Mouse (Mus musculus) heart, postnatal 4 days (tissue): Measurements from ENCODE around the gene Atraid. TPM values are rescaled to one million over a fixed set of nuclear protein-coding genes. Genes with fewer than 3 reads are reported as not detected.

Experiments
- DNase-seq: peaks from one replicate; pipeline ENCODE4 v3.0.0; 2021
- total RNA-seq, 2 experiments: library from RNA; stranded (reverse); gene quantifications; 2 replicates each; pipeline ENCODE4 v1.2.3; 2021

Gene Atraid
- total RNA-seq, 2 experiments from 2014 or later = 46.0 to 53.7 TPM

- DNase-seq = peak; percentile 97
Observed at GRCm38 (mm10) chr5:31054261-31055215, 6.4 kb downstream of the Atraid start, which contains the start of gene Cad. Cad (plus strand) TSS chr5:31054780.

- no peak for DNase-seq
Observed at GRCm38 (mm10) chr5:31055216-31056140, 7.4 kb downstream of the Atraid start.

- DNase-seq = no peak
Observed at GRCm38 (mm10) chr5:31069810-31070209, 21.7 kb downstream of the Atraid start.

- no peak for DNase-seq
Observed at GRCm38 (mm10) chr5:31071059-31071458, 22.9 kb downstream of the Atraid start.

GRCm38 (mm10) chr5:31071821-31072220 lies 23.7 kb downstream of the Atraid start:
- DNase-seq = no peak

- DNase-seq = no peak
Observed at GRCm38 (mm10) chr5:31073176-31073575, 25.1 kb downstream of the Atraid start.

GRCm38 (mm10) chr5:31076346-31076745 lies 28.2 kb downstream of the Atraid start:
- no peak for DNase-seq

GRCm38 (mm10) chr5:31080059-31080794 lies 32.1 kb downstream of the Atraid start:
- no peak for DNase-seq

GRCm38 (mm10) chr5:31080795-31081164 lies 32.7 kb downstream of the Atraid start:
- DNase-seq = no peak

- DNase-seq = peak; percentile 69
Observed at GRCm38 (mm10) chr5:31081386-31081785, 33.3 kb downstream of the Atraid start.

GRCm38 (mm10) chr5:31082355-31082754 lies 34.2 kb downstream of the Atraid start:
- DNase-seq = peak; percentile 83

- DNase-seq = peak; percentile 37
Observed at GRCm38 (mm10) chr5:31082935-31083625, 35.0 kb downstream of the Atraid start.

GRCm38 (mm10) chr5:31083949-31084348 lies 35.8 kb downstream of the Atraid start:
- no peak for DNase-seq

- no peak for DNase-seq
Observed at GRCm38 (mm10) chr5:31086606-31087005, 38.5 kb downstream of the Atraid start.

- DNase-seq = no peak
Observed at GRCm38 (mm10) chr5:31087131-31087530, 39.0 kb downstream of the Atraid start.

GRCm38 (mm10) chr5:31092231-31092975 lies 44.3 kb downstream of the Atraid start:
- no peak for DNase-seq

GRCm38 (mm10) chr5:31093151-31094041 lies 45.3 kb downstream of the Atraid start:
- DNase-seq = peak; percentile 40

- no peak for DNase-seq
Observed at GRCm38 (mm10) chr5:31094100-31094798, 46.1 kb downstream of the Atraid start.
